Mouse (Mus musculus): ENCODE measurements around the gene Alkbh3. TPM values are rescaled to one million over a fixed set of nuclear protein-coding genes. Genes with fewer than 3 reads are reported as not detected.
A peak's percentile ranks its signal among the peaks of the same experiment; 100 is the strongest.

The Alkbh3 gene
- 10 to 100 TPM; 23.7 to 25.1 TPM for total RNA-seq (2021)
- long read RNA-seq, experiment 1, partial matches to known transcripts = 1 of 13 reads
- long read RNA-seq, experiment 1, other reads (novel, unspliced or antisense) = 8 of 13 reads
- long read RNA-seq, experiment 2, partial matches to known transcripts = 3 of 19 reads
- long read RNA-seq, experiment 2, other reads (novel, unspliced or antisense) = 14 of 19 reads

GRCm38 (mm10) chr2:94010335-94011291 is at the start of gene Alkbh3:
Alkbh3 (minus strand) TSS chr2:94010807.
- DNase-seq (ENCODE audit: low spot score in 2 of 2) = peak; percentile 95 to 96
- intact Hi-C loops (cut with DNase I) = no loop called here

- intact Hi-C loops (cut with DNase I) = loop anchor here (5.0 kb wide), 1 partner anchor 183 kb away; no protein-coding TSS in a partner anchor
- peak; percentile 22 to 56 for DNase-seq (ENCODE audit: low spot score in 2 of 2)
Measured at GRCm38 (mm10) chr2:94059459-94059858, 48.9 kb upstream of the Alkbh3 start.

- intact Hi-C loops (cut with DNase I) = loop anchor here (5.0 kb wide), 1 partner anchor 187 kb away; no protein-coding TSS in a partner anchor
- DNase-seq (ENCODE audit: low spot score in 2 of 2) = peak; percentile 58 to 61
Measured at GRCm38 (mm10) chr2:94054813-94055212, 44.2 kb upstream of the Alkbh3 start.

GRCm38 (mm10) chr2:94051952-94052351 is 41.3 kb upstream of the Alkbh3 start:
- no peak for DNase-seq (ENCODE audit: low spot score in 2 of 2)
- intact Hi-C loops (cut with DNase I) = no loop called here

GRCm38 (mm10) chr2:94050901-94051300 is 40.3 kb upstream of the Alkbh3 start:
- DNase-seq (ENCODE audit: low spot score in 2 of 2) = no peak
- intact Hi-C loops (cut with DNase I) = no loop called here

- intact Hi-C loops (cut with DNase I) = no loop called here
Measured at GRCm38 (mm10) chr2:94049471-94050176, 39.0 kb upstream of the Alkbh3 start.

GRCm38 (mm10) chr2:94048733-94049470 is 38.3 kb upstream of the Alkbh3 start:
- intact Hi-C loops (cut with DNase I) = no loop called here
- DNase-seq (ENCODE audit: low spot score in 2 of 2) = no peak

More at GRCm38 (mm10) chr2:94049471-94050176, 39.0 kb upstream of the Alkbh3 start:
- DNase-seq (ENCODE audit: low spot score in 2 of 2) = no peak

GRCm38 (mm10) chr2:94048271-94048670 is 37.7 kb upstream of the Alkbh3 start:
- intact Hi-C loops (cut with DNase I) = no loop called here
- no peak for DNase-seq (ENCODE audit: low spot score in 2 of 2)

- intact Hi-C loops (cut with DNase I) = no loop called here
- DNase-seq (ENCODE audit: low spot score in 2 of 2) = peak in 1 of 2 experiments; percentile 43
Measured at GRCm38 (mm10) chr2:94045411-94046090, 34.9 kb upstream of the Alkbh3 start.

- no peak for DNase-seq (ENCODE audit: low spot score in 2 of 2)
- intact Hi-C loops (cut with DNase I) = no loop called here
Measured at GRCm38 (mm10) chr2:94044174-94044573, 33.6 kb upstream of the Alkbh3 start.

GRCm38 (mm10) chr2:94043662-94044061 is 33.1 kb upstream of the Alkbh3 start:
- intact Hi-C loops (cut with DNase I) = no loop called here
- peak; percentile 65 to 67 for DNase-seq (ENCODE audit: low spot score in 2 of 2)

GRCm38 (mm10) chr2:94042461-94042860 is 31.9 kb upstream of the Alkbh3 start:
- intact Hi-C loops (cut with DNase I) = no loop called here
- DNase-seq (ENCODE audit: low spot score in 2 of 2) = no peak

GRCm38 (mm10) chr2:94040391-94041125 is 30.0 kb upstream of the Alkbh3 start:
- no peak for DNase-seq (ENCODE audit: low spot score in 2 of 2)
- intact Hi-C loops (cut with DNase I) = no loop called here

- intact Hi-C loops (cut with DNase I) = loop anchor here (2.0 to 5.0 kb wide), 2 partner anchors 212 to 255 kb away; no protein-coding TSS in a partner anchor
- peak; percentile 92 for DNase-seq (ENCODE audit: low spot score in 2 of 2)
Measured at GRCm38 (mm10) chr2:94035428-94036331, 25.1 kb upstream of the Alkbh3 start.

GRCm38 (mm10) chr2:94030602-94031001 is 20.0 kb upstream of the Alkbh3 start:
- intact Hi-C loops (cut with DNase I) = no loop called here
- DNase-seq (ENCODE audit: low spot score in 2 of 2) = no peak

GRCm38 (mm10) chr2:94024637-94025036 is 14.0 kb upstream of the Alkbh3 start:
- DNase-seq (ENCODE audit: low spot score in 2 of 2) = no peak

GRCm38 (mm10) chr2:94002331-94002730 is 8.3 kb downstream of the Alkbh3 start:
- intact Hi-C loops (cut with DNase I) = loop anchor here (1.0 to 5.0 kb wide), 2 partner anchors 45 to 132 kb away; partner anchors contain the start of gene Gm13889
- peak; percentile 92 to 95 for DNase-seq (ENCODE audit: low spot score in 2 of 2)

More at GRCm38 (mm10) chr2:94024637-94025036, 14.0 kb upstream of the Alkbh3 start:
- intact Hi-C loops (cut with DNase I) = no loop called here

All from left cerebral cortex, postnatal 14 days (tissue).